Mouse (Mus musculus) kidney, adult 8-10 months (tissue): Measurements from ENCODE around the gene Cxcl9.
A peak's percentile ranks its signal among the peaks of the same experiment; 100 is the strongest.

Source experiments
- DNase-seq, 2 experiments: peaks; one replicate each; pipeline ENCODE4 v3.0.0; 2022

Gene Cxcl9

DNA sequence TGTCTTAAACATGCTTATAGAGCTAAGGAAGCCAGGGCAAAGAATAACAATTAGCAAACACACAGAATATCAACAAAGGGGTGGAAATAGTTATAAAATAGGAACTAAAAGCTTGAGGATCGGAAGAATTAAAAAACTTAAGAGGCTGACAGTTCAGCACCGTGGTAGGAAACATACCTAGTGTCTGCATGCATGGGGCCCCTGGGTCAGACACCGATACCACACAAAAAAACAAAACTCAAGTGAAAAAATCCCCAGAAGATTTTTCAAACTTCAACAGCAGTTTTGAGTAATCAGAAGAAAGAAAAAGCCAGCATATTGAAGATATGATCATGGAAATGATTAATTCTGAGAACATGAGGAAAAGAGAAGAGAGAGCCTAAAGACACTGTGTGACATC, 8.9 kb upstream of the Cxcl9 start:
- no peak for DNase-seq

- DNase-seq = peak; percentile 33 to 58
These were observed 4.5 kb upstream of the Cxcl9 start for GRCm38 (mm10) chr5:92332359-92332840.

GRCm38 (mm10) chr5:92331635-92332338, 3.9 kb upstream of the Cxcl9 start, which contains the start of gene Art3:
Gene Art3 (plus strand): TSS chr5:92331827.
- DNase-seq = no peak

DNA sequence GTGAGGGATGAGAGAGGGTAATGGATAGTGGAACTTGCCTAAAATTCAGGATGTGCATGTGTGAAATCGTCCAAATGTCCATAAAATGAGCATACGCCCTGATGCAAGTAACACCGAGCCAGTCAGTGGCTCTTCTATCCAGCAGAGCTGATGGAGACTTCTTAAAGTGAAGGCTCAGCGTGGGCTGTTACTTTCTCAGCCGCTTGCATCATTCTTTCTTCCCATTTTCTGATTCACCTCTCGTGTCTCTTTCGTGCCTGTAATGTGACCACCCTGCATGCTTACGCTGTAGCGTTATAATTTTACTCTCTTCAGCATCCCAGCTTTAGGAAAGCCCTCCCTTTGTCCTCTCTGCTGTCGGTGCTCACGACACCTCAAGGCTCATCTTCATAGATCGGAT, 3.2 kb upstream of the Cxcl9 start:
- no peak for DNase-seq

GRCm38 (mm10) chr5:92327367-92327766, 512 bp downstream of the Cxcl9 start:
- DNase-seq = no peak

- peak; percentile 19 to 44 for DNase-seq
These were observed 4.6 kb downstream of the Cxcl9 start for GRCm38 (mm10) chr5:92323264-92323663.

- no peak for DNase-seq
These were observed 5.3 kb downstream of the Cxcl9 start for GRCm38 (mm10) chr5:92322612-92323011.

- DNase-seq = no peak
These were observed 6.1 kb downstream of the Cxcl9 start for GRCm38 (mm10) chr5:92321631-92322400.

DNA sequence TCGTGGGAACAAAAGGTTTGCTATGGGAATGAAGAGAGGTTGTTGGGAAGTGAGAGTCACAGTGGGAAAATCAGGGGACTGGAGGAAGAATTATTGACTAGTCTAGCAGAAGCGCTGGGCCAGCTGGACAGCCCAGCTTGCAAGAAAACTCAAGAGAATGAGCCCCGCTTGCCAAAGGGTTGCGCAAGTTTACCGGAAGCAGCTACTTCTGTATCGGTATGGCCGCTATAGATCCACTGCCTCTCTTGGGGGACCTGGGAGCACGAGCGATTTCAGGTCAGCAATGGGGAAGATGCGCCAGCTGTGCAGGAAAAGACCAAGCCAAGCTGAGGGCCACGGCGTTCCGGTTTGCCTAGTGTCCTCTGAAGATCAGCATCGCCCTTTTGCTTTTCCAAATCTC, 9.3 kb downstream of the Cxcl9 start:
- DNase-seq = no peak

GRCm38 (mm10) chr5:92318119-92318518, 9.8 kb downstream of the Cxcl9 start:
- DNase-seq = no peak

DNA sequence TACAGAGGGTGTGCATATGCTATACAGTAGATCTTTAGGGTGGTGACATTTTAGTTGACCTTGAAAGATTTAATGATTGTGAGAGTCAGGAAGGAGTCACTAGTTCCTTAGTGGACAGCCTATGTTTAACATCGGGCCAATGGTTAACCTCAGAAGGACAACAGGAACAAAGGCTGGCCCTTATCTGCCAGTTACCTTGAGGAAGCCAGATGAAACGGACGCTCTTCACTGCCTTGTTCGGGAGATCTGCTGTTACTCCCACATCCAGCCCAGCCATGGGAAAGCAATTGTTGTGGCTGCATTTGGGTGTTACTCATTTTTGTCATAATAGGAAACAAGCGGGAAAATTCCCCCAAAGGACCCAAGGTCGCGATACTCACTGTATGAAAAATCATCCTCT, 14.1 kb downstream of the Cxcl9 start:
- DNase-seq = no peak

DNA sequence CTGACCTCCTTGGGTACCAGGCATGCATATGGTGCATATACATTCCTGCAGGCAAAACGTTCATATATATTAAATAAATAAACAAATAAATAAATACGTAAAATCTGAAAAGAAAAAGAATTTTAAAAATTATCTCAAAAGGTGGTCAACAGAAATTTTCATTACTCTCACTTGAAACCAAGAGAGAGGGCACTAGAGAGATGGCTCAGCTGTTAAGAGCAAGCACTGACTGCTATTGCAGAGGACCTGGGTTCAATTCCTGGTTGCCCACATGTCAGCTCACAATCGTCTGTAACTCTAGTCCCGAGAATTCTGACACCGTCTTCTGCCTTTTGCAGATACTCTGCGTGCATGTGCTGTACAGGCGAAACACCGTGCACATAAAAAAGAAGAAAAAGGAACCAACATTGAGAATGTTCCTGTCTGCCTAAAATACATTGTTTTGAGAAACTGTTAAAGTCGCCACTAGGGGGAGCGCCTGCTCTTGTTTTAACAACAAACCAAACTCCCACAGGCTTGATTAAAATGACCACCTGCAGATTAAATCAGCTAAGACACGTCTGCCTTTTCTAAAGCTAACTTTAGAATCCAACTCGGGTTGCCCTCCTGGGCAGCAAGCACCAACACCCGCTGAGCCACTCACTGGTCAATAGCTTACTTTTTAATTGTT, 15.7 kb downstream of the Cxcl9 start:
- DNase-seq = peak; percentile 80 to 93

DNA sequence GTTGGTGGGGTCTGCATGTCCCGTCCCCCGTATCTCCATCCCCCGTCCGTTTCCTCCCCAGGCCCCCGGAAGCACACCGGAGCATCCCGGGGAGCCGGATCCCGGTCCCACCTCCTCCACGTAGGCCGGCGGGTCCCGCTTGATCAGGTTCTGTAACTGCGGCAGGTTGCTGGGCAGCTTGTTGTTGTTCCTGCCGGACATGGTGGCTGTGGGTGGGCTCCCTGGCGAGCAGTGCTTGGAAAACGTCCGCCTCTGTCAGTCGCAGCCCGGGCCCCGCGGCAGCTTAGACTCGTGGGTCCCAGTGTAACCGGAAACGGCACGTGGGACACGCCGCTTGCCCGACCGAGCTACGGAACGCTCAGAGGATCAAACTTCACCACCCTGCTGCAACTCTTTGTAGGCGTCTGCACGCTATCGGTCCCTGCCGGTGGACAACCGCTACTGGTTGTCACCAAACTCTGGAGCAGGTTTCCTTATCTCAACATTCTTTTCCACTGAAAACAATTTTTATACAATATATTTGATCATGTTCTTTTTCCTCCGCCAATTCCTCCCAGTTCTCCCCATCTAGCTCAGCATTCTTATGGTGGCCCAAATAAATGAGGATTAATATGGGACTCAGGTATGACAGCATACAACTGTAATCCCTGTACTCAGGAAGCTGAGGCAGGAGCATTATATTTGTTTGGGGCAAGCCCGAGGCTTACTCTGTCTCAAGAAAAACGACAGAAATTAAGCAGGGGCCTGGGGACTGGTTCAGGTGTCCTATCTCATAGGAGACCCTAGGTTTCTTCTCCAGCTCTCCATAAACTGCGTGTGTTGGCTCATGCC, 18.0 kb downstream of the Cxcl9 start, which contains the start of gene Sdad1:
Gene Sdad1, minus strand, starts transcription at position 799 of the 831 bp plus-strand sequence.
- DNase-seq = peak; percentile 93 to 96

- DNase-seq = no peak
These were observed 23.6 kb downstream of the Cxcl9 start for GRCm38 (mm10) chr5:92304291-92304690.

DNA sequence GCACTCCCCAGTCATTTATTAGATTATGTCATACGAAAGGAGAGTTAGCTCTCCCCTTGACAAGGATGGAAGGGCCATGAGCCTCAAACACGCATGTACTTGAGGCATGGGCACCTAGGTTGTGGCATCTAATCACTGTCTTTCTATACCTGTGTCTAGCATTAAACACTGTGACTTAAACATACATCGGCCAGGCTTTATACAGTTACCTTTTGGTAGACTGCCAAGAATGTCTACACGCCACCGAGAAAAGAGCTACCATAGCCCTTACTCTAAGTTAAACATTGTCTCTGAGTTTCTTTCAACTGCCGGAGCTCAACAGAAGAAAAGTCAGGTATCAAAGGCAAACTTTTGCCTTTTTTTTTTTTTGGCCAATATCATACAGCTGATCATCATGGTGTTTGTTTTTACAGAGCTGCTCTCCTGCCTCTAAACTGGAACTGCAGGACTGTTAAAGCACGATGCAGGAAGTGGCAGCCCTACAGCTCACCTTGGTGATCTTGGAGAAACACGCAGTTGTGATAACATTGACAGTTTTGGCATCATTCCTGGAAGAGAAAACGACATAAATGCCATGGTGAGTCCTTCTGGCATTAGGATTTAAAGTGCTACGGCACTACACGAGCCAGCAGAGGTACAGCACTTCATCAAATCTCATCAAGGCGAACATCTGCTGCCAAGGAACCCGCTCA, 25.6 kb downstream of the Cxcl9 start:
- DNase-seq = no peak

- no peak for DNase-seq
These were observed 33.4 kb downstream of the Cxcl9 start for GRCm38 (mm10) chr5:92294525-92294924.

- DNase-seq = peak; percentile 11 to 57
These were observed 36.0 kb downstream of the Cxcl9 start for GRCm38 (mm10) chr5:92291652-92292414.

GRCm38 (mm10) chr5:92287840-92288239, 40.0 kb downstream of the Cxcl9 start:
- no peak for DNase-seq

DNA sequence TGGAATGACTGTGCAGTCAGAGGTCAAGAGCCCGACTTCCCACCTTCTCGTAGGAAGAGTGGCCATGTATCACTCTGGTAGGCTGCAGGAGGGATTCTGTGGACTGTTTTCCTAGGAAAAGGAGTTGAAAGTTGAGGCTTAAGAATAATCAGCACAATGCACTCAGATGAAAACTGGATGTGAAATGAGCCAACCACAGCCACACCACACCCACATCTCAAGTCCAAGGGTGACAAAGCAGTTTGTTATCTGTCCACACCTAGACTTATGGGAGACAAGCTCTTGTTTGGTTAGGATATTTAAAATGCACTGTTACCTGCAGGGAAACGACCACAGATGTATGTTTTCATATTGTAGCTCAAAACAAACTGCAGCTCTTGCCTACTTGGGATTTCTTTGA, 44.8 kb downstream of the Cxcl9 start:
- DNase-seq = no peak

- DNase-seq = no peak
These were observed 45.3 kb downstream of the Cxcl9 start for GRCm38 (mm10) chr5:92282571-92282970.

- no peak for DNase-seq
These were observed 48.8 kb downstream of the Cxcl9 start for GRCm38 (mm10) chr5:92278942-92279537.
